Mouse (Mus musculus): ENCODE measurements around the gene Kbtbd4. TPM values are rescaled to one million over a fixed set of nuclear protein-coding genes. Genes with fewer than 3 reads are reported as not detected.

The Kbtbd4 gene
- polyA plus RNA-seq (2015; fragmentation: Nextera tagmentation; extraction: Ambion mirVana): 34.7 and 36.4 TPM in 2 replicates

- Histone ChIP-seq H3K9me3 (no peaks in the 10 kb centered on the region), H3K27me3 (no peaks in the 10 kb centered on the region), H3K4me3 (peak within 1 kb of the TSS; percentile 72), H3K36me3 (peaks cover 40% of the 10 kb centered on the region), H3K27ac (peak within 1 kb of the TSS; percentile 89), H3K9ac (peak within 1 kb of the TSS; percentile 73), H3K4me1 (peaks cover 22% of the 10 kb centered on the region), H3K4me2 (peak within 1 kb of the TSS; percentile 62)
- peak; percentile 89 for ATAC-seq (ENCODE audit: insufficient number of reproducible peaks, low FRiP score, low TSS enrichment, low read depth)
- WGBS: under 1% methylated on average over 43 of the region's 43 CpGs
Observed at GRCm38 (mm10) chr2:90904076-90904855, at the start of gene Kbtbd4, which contains the start of gene Ndufs3. Gene Kbtbd4 (plus strand): TSS chr2:90904740. Gene Ndufs3 (minus strand): TSS chr2:90904827.

- Histone ChIP-seq H3K27me3 (no peaks in the 10 kb centered on the region), H3K9me3 (no peaks in the 10 kb centered on the region), H3K4me3 (no peak overlapping the region), H3K9ac (no peak overlapping the region), H3K36me3 (peaks cover 63% of the 10 kb centered on the region), H3K27ac (no peak overlapping the region), H3K4me2 (no peak overlapping the region), H3K4me1 (no peaks in the 10 kb centered on the region)
- WGBS: 90% methylated on average over 2 of the region's 2 CpGs
- ATAC-seq (ENCODE audit: insufficient number of reproducible peaks, low FRiP score, low TSS enrichment, low read depth): no peak
Observed at GRCm38 (mm10) chr2:90861486-90861885, 43.1 kb upstream of the Kbtbd4 start.

GRCm38 (mm10) chr2:90864184-90864583 lies 40.4 kb upstream of the Kbtbd4 start:
- H3K4me3 ChIP-seq: no peak overlapping the region
- no peak overlapping the region for H3K4me2 ChIP-seq
- peaks cover 68% of the 10 kb centered on the region for H3K36me3 ChIP-seq
- H3K4me1 ChIP-seq: no peaks in the 10 kb centered on the region
- H3K27me3 ChIP-seq: no peaks in the 10 kb centered on the region
- no peak for ATAC-seq (ENCODE audit: insufficient number of reproducible peaks, low FRiP score, low TSS enrichment, low read depth)
- no peak overlapping the region for H3K9ac ChIP-seq
- H3K27ac ChIP-seq: no peak overlapping the region
- H3K9me3 ChIP-seq: no peaks in the 10 kb centered on the region

- Histone ChIP-seq H3K27me3 (no peaks in the 10 kb centered on the region), H3K27ac (no peak overlapping the region), H3K9me3 (no peaks in the 10 kb centered on the region), H3K4me1 (no peaks in the 10 kb centered on the region), H3K9ac (no peak overlapping the region), H3K36me3 (peaks cover 52% of the 10 kb centered on the region), H3K4me3 (no peak overlapping the region), H3K4me2 (no peak overlapping the region)
- WGBS: 21% methylated on average over 3 of the region's 3 CpGs
- peak; percentile 80; the same call in 1 of the 2 replicates for ATAC-seq (ENCODE audit: insufficient number of reproducible peaks, low FRiP score, low TSS enrichment, low read depth)
Observed at GRCm38 (mm10) chr2:90866524-90866923, 38.0 kb upstream of the Kbtbd4 start.

GRCm38 (mm10) chr2:90870136-90870601 lies 34.4 kb upstream of the Kbtbd4 start:
- Histone ChIP-seq H3K27me3 (no peaks in the 10 kb centered on the region), H3K36me3 (peaks cover 23% of the 10 kb centered on the region; the same call in 1 of the 2 replicates), H3K9me3 (no peaks in the 10 kb centered on the region), H3K4me1 (no peaks in the 10 kb centered on the region), H3K27ac (no peak overlapping the region), H3K9ac (no peak overlapping the region), H3K4me2 (no peak overlapping the region), H3K4me3 (no peak overlapping the region)
- 44% methylated on average over 4 of the region's 4 CpGs for WGBS
- no peak for ATAC-seq (ENCODE audit: insufficient number of reproducible peaks, low FRiP score, low TSS enrichment, low read depth)

GRCm38 (mm10) chr2:90871180-90871961 lies 33.2 kb upstream of the Kbtbd4 start:
- Histone ChIP-seq H3K9ac (no peak overlapping the region), H3K4me3 (no peak overlapping the region), H3K4me2 (no peak overlapping the region), H3K4me1 (no peaks in the 10 kb centered on the region), H3K27me3 (no peaks in the 10 kb centered on the region), H3K27ac (0 out of 2 replicates have a peak overlapping the region, but pooled peaks have one; percentile 14), H3K36me3 (peaks cover 13% of the 10 kb centered on the region; the same call in 1 of the 2 replicates), H3K9me3 (no peaks in the 10 kb centered on the region)
- ATAC-seq (ENCODE audit: insufficient number of reproducible peaks, low FRiP score, low TSS enrichment, low read depth): no peak
- 63% methylated on average over 8 of the region's 8 CpGs for WGBS

GRCm38 (mm10) chr2:90874025-90874424 lies 30.5 kb upstream of the Kbtbd4 start:
- no peaks in the 10 kb centered on the region for H3K27me3 ChIP-seq
- no peak overlapping the region for H3K4me3 ChIP-seq
- H3K9me3 ChIP-seq: no peaks in the 10 kb centered on the region
- H3K4me2 ChIP-seq: no peak overlapping the region
- WGBS: 70% methylated on average over 1 of the region's 1 CpGs
- no peaks in the 10 kb centered on the region for H3K36me3 ChIP-seq
- H3K4me1 ChIP-seq: no peaks in the 10 kb centered on the region
- H3K9ac ChIP-seq: no peak overlapping the region
- ATAC-seq (ENCODE audit: insufficient number of reproducible peaks, low FRiP score, low TSS enrichment, low read depth): no peak
- no peak overlapping the region for H3K27ac ChIP-seq

GRCm38 (mm10) chr2:90875239-90875638 lies 29.3 kb upstream of the Kbtbd4 start:
- H3K36me3 ChIP-seq: no peaks in the 10 kb centered on the region
- ATAC-seq (ENCODE audit: insufficient number of reproducible peaks, low FRiP score, low TSS enrichment, low read depth): no peak
- 63% methylated on average over 2 of the region's 2 CpGs for WGBS

GRCm38 (mm10) chr2:90877584-90878259 lies 26.8 kb upstream of the Kbtbd4 start:
- 53% methylated on average over 5 of the region's 5 CpGs for WGBS

More at GRCm38 (mm10) chr2:90875239-90875638, 29.3 kb upstream of the Kbtbd4 start:
- Histone ChIP-seq H3K4me3 (no peak overlapping the region), H3K27ac (no peak overlapping the region), H3K9ac (no peak overlapping the region), H3K27me3 (no peaks in the 10 kb centered on the region), H3K4me1 (no peaks in the 10 kb centered on the region), H3K4me2 (no peak overlapping the region), H3K9me3 (no peaks in the 10 kb centered on the region)

GRCm38 (mm10) chr2:90879419-90879818 lies 25.1 kb upstream of the Kbtbd4 start:
- ATAC-seq (ENCODE audit: insufficient number of reproducible peaks, low FRiP score, low TSS enrichment, low read depth): no peak
- no peaks in the 10 kb centered on the region for H3K4me1 ChIP-seq
- H3K9ac ChIP-seq: no peak overlapping the region
- no peaks in the 10 kb centered on the region for H3K27me3 ChIP-seq
- H3K27ac ChIP-seq: no peak overlapping the region
- H3K4me3 ChIP-seq: no peak overlapping the region
- no peaks in the 10 kb centered on the region for H3K36me3 ChIP-seq
- H3K9me3 ChIP-seq: no peaks in the 10 kb centered on the region
- no peak overlapping the region for H3K4me2 ChIP-seq

More at GRCm38 (mm10) chr2:90877584-90878259, 26.8 kb upstream of the Kbtbd4 start:
- Histone ChIP-seq H3K9me3 (no peaks in the 10 kb centered on the region), H3K4me1 (no peaks in the 10 kb centered on the region), H3K36me3 (no peaks in the 10 kb centered on the region), H3K9ac (no peak overlapping the region), H3K4me2 (no peak overlapping the region), H3K27ac (no peak overlapping the region), H3K27me3 (no peaks in the 10 kb centered on the region), H3K4me3 (no peak overlapping the region)
- ATAC-seq (ENCODE audit: insufficient number of reproducible peaks, low FRiP score, low TSS enrichment, low read depth): no peak

GRCm38 (mm10) chr2:90880144-90880785 lies 24.3 kb upstream of the Kbtbd4 start:
- Histone ChIP-seq H3K4me3 (no peak overlapping the region), H3K4me1 (0 out of 2 replicates have a peak, but pooled peaks cover 6% of the 10 kb centered on the region), H3K9me3 (no peaks in the 10 kb centered on the region), H3K27me3 (peaks cover 4% of the 10 kb centered on the region; the same call in 1 of the 2 replicates), H3K9ac (no peak overlapping the region), H3K36me3 (no peaks in the 10 kb centered on the region), H3K27ac (no peak overlapping the region), H3K4me2 (no peak overlapping the region)
- no peak for ATAC-seq (ENCODE audit: insufficient number of reproducible peaks, low FRiP score, low TSS enrichment, low read depth)
- 25% methylated on average over 6 of the region's 6 CpGs for WGBS
